Mouse (Mus musculus) neutrophil, adult 5-6 weeks (primary cell): Measurements from ENCODE around the gene Lgals2. TPM values are rescaled to one million over a fixed set of nuclear protein-coding genes. Genes with fewer than 3 reads are reported as not detected.

Experiments
- ATAC-seq: fragments of 151-379, 151-347 bp; 2 replicates; pipeline ENCODE4 v1.8.0; 2017; ENCODE audit warnings: mild to moderate bottlenecking, moderate TSS enrichment; ENCODE audit not compliant: insufficient number of reproducible peaks, poor library complexity, low FRiP score, severe bottlenecking; ENCODE audit errors: extremely low read depth
- total RNA-seq: library from RNA; stranded (forward); fragments of 200-1000 nt; gene quantifications from 2 replicates; pipeline ENCODE4 v1.2.3, GENCODE M21; 2017

Lgals2 gene
- total RNA-seq, 1 experiment from 2014 or later = not detected

GRCm38 (mm10) chr15:78876991-78877809, 21.9 kb upstream of the Lgals2 start, which contains the start of gene Gga1:
TSS of gene Gga1 (plus strand) at chr15:78877190.
- peak; percentile 80 for ATAC-seq

GRCm38 (mm10) chr15:78876258-78876696, 20.9 kb upstream of the Lgals2 start:
- peak; percentile 27; the same call in 1 of the 2 replicates for ATAC-seq

- ATAC-seq = no peak
These were observed 20.2 kb upstream of the Lgals2 start for GRCm38 (mm10) chr15:78875537-78875936.

- ATAC-seq = no peak
These were observed 19.7 kb upstream of the Lgals2 start for GRCm38 (mm10) chr15:78874989-78875388.

DNA sequence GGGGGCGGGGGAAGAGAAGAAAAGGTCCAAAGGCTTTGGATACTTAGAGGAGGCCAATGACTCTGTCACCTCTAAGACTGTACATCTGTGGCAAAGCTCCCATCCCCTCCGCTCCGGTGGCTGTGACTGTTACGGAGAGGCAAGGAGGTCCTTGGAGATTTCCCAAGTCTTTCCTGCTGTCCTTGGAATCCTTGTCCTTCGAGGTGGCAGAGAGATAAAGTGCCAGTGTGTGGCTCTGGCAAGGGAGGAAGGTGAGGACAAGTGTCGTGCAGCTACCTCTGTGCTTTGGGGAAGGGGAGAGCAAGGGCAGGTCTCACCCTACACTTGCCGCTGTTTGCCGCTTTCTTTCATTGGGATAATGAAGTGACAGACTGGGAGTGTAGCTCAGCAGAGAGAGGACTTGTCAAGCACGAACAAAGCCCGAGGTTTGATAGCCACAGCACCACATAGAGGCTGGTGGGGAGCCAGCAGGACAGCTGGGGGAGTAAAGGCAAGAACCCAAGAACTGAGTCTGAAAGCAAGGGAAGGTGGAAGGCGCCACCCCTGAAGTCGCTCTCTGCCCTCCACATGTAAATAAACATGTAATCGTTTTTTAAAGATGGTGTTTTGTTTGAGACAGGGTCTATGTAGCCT, 18.6 kb upstream of the Lgals2 start:
- no peak for ATAC-seq

DNA sequence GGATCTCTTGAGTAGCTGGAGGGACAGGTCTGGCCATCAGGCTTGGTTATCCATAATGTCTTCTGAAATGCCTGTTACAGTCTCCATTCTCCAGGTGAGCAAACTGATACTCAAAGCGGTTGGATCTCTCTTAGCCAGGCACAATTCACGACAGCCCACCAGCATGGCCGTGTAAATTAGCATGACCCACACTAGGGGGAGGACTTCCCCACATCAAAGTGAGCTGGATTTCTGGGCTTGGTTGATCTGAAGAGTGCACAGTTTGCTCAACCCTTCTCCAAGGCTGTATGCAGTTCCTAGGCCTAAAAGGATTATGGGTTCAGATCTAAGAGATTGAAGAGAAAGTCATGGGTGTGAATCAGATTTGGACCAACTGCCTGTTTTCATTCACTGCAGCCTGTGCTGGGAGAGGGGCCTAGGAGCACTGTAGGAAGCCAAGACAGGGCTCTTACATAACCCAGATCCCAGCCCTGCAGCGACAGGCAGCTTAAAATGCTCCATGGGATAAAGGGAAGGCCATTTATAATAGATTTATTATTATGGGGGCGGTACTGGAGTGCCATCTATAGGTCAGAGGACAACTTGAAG, 16.8 kb upstream of the Lgals2 start:
- no peak for ATAC-seq

- peak; percentile 57; the same call in 1 of the 2 replicates for ATAC-seq
These were observed 14.4 kb upstream of the Lgals2 start for GRCm38 (mm10) chr15:78869775-78870174.

DNA sequence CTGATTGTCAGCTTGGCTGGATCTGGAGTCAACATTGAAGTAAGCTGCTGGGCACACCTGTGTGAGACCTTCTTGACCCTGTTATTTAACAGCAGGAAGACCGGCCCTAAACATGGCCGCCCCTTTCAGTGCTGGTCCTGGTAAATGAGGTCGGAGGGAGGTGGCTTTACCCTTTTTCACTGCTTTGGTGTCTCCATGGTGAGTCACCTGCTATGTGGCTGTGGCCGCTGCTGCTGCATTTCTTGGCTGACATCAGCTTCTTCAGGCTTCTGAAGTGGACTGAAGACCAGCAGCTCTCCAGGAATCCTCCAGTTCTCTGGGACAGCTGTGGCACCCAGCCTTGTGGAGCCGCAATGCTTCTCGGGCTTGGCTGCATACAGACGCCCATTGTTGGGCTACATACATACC, 13.5 kb upstream of the Lgals2 start:
- ATAC-seq = no peak

DNA sequence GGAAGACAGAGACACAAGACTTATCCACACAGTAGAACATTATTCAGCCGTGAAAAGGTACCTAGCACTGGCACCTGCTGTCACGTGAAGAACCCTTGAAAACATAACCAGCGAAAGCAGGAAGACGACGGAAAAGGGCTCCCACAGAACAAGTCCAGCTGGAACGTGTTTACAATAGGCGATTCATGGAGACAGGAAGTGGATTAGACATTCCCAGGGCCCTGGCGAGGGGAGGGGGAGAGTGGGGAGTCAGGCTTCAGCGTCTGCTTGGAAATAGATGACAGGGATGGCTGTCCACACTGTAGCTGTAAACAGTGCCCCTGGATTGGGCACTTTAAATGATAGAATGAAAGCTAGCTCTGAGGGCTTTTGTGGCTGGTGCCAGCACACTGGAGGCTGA, 13.1 kb upstream of the Lgals2 start:
- no peak for ATAC-seq

- ATAC-seq = no peak
These were observed 8.5 kb upstream of the Lgals2 start for GRCm38 (mm10) chr15:78863852-78864253.

DNA sequence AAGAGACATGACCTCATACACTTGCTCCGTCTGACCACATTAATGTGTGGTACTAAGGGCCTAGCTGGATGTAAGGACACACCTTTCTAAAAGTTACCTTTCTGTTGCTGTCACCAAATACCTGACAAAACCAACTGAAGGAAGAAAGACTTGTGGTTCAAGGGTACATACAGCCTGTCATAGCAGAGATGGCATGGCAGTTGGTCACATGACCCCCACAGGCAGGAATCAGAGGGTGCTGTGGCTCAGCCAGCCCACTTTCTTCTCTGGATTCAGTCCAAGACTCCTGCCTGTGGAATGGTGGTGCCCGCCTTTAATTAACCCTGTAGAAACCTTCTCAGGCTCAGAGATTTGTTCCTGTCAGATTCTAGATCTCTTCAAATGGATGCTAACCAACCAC, 7.8 kb upstream of the Lgals2 start:
- ATAC-seq = no peak

DNA sequence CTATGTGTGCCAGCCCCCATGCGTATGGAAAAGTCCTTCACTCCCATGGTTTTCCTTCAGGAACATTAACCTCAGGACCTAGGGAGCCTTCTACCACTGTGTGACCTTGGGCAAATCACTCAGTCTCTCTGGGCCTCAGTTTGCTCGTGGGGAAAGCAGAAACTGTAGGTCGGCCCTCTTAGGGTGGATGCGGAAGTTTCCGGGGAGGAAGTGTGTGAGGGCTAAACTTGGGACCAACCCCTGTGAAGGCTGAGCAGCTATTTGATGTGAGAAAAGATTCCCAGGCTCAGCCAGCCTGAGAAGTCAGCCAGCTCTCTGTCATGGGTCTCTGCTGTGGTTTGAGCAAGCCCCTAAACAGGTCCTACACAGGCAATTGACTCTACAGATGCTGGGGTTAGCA, 7.0 kb upstream of the Lgals2 start:
- no peak for ATAC-seq

DNA sequence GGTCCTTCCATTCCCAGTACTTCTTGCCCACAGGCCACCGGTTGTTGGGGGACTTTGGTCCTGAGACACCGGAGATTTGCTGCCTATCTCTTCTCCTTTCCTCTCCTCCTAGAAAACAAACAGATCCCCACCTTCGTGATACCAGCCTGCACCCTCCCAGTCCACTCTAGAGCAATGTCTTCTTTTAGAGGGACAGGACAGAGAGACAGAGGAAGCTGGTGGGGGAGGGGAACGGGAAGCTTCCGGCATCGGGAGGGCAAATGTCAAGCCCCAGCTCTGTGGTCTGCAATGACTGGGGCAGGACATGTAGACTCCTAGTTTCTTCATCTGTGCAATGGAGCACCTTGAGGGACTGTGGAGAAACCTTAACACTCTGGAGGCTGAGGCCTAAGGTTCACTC, 4.4 kb upstream of the Lgals2 start:
- ATAC-seq = no peak

- no peak for ATAC-seq
These were observed 4.0 kb upstream of the Lgals2 start for GRCm38 (mm10) chr15:78859311-78859710.

GRCm38 (mm10) chr15:78857009-78857408, 1.7 kb upstream of the Lgals2 start:
- ATAC-seq = no peak

DNA sequence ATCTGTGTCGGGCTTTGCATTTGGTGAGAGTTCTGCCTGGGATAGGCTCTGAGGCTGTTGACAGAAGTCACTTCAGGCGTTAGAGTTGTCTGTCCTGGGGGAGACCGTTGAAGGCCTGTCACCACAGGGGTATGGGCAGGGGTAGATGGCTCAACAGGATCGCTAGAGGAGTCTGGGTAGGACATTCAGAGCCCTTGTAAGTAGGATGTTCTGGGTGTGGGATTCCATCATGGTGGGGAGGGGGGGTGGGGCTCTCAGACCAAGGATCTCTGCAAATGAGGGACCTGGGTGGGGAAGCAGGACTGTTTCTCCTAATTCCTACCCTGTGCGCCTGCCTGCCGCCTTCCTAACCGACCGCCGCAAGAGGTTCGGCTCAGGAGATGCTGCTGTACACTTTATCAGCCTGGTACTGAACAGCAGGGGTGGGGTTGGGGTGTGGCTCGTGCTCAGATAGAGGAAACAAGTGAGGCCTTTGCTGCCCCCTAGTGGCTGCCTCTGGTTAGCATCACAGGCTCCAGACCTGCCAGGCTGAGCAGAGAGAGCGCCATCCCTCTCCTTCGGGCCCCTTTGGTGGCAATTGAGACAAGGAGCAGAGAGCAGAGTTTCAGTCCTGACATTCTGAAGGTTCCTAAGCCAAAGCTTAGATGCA, 3.7 kb downstream of the Lgals2 start:
- ATAC-seq = peak; percentile 83

GRCm38 (mm10) chr15:78850944-78851343, 4.4 kb downstream of the Lgals2 start:
- no peak for ATAC-seq

GRCm38 (mm10) chr15:78850059-78850824, 5.1 kb downstream of the Lgals2 start:
- ATAC-seq = no peak

DNA sequence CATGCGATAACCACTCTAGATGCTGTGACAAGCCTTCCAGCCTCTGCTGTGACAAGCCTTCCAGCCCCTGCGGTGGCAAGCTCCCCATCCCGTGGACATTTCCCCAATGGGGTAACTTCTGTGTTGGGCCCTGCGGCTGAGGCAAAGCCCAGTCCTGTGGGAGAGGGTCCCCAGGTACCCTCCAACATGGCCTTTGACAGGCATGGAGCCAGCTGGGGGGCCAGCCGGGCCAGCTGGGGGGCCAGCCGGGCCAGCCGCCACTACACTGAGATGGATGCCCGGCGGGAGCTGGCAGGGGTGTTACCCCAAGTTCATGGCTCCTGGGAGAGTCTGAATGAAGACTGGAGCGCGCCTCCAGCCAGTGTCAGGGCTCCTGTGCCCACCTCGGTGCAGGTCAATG, 5.8 kb downstream of the Lgals2 start:
- ATAC-seq = no peak
